Mouse (Mus musculus) intestine, postnatal 0 days (tissue): ENCODE results near the gene Mpped1. TPM values are rescaled to one million over a fixed set of nuclear protein-coding genes. Genes with fewer than 3 reads are reported as not detected.

ENCODE experiments used
- ATAC-seq: fragments of 200-750 bp; cut with Nextera tagmentation; 2 replicates; pipeline ENCODE4 v1.8.0; 2017; ENCODE audit warnings: mild to moderate bottlenecking, moderate TSS enrichment, moderate library complexity
- H3K27ac ChIP-seq: fragments of 300-500 bp; sonication (generic); 2 replicates; pipeline ENCODE4 v1.5.1; 2014; ENCODE audit warnings: mild to moderate bottlenecking, low read depth, low read length, moderate library complexity
- H3K27me3 ChIP-seq: fragments of 300-500 bp; sonication (generic); replicated peaks from 2 replicates; pipeline ENCODE4 v1.6.1; 2014; ENCODE audit warnings: low read length, mixed read lengths; ENCODE audit not compliant: control insufficient read depth, insufficient read depth
- H3K36me3 ChIP-seq: fragments of 300-500 bp; sonication (generic); 2 replicates; pipeline ENCODE4 v1.6.1; 2014; ENCODE audit warnings: mild to moderate bottlenecking, moderate library complexity; ENCODE audit not compliant: control insufficient read depth, insufficient read depth
- H3K4me1 ChIP-seq: fragments of 300-500 bp; sonication (generic); replicated peaks from 2 replicates; pipeline ENCODE4 v1.6.1; 2014; ENCODE audit warnings: antibody characterized with exemption, low read length, mixed read lengths; ENCODE audit not compliant: control insufficient read depth, insufficient read depth
- H3K4me2 ChIP-seq: fragments of 300-500 bp; sonication (generic); replicated peaks from 2 replicates; pipeline ENCODE4 v1.6.1; 2014; ENCODE audit warnings: low read depth, mild to moderate bottlenecking, moderate library complexity
- H3K4me3 ChIP-seq: fragments of 300-500 bp; sonication (generic); 2 replicates; pipeline ENCODE4 v1.5.1; 2014; ENCODE audit warnings: low read depth, low read length
- H3K9ac ChIP-seq: fragments of 300-500 bp; sonication (generic); 2 replicates; pipeline ENCODE4 v1.6.1; 2014; ENCODE audit warnings: mild to moderate bottlenecking, low read depth, low read length
- H3K9me3 ChIP-seq: fragments of 300-500 bp; sonication (generic); 2 replicates; pipeline ENCODE4 v1.6.1; 2016; ENCODE audit warnings: mixed run types; ENCODE audit not compliant: control insufficient read depth
- CTCF ChIP-seq: sonication (generic); IDR thresholded peaks from 2 replicates; pipeline ENCODE4 v1.5.1; 2016; ENCODE audit warnings: low read depth, mild to moderate bottlenecking, control low read depth, antibody characterized with exemption, moderate library complexity
- WGBS: fragments of 180-500 bp; shearing (Covaris S2); extraction: QIAGEN DNeasy Blood & Tissue Kit; methylation state at CpG from one replicate; pipeline ENCODE4 v1.1.7; 2014; 5-methylcytosine and 5-hydroxymethylcytosine counted together
- polyA plus RNA-seq: library from polyadenylated mRNA; unstranded; fragments of >200 nt; fragmentation: Nextera tagmentation; extraction: Ambion mirVana; gene quantifications from 2 replicates; pipeline ENCODE4 v1.2.1, GENCODE M21; 2015

Mpped1 gene
- polyA plus RNA-seq = 0.07 and 0.16 TPM in 2 replicates

DNA sequence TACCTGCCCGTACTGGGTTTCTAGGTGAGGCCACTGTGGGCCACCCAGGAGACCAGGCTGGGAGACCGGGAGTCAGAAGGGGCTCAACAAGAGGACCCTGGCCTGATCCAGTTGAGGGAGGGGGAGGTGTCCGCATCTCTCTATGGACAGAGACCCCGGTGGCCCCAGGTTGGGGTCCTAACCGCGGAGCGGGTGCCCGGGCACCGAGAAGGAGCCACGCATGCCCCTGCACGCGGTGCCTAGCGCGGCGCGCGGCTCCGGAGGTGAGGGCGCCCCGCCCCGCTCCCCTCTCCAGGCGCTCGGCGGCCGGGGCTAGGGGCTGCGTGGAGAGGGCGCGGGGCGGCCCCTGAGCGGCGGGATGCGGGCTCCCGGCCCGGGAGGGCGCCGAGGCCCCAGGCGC is at the start of gene Mpped1:
Gene Mpped1 (plus strand): TSS at position 81 of the 400 bp plus-strand sequence.
- no peak for ATAC-seq
- no peak within 1 kb of the TSS for H3K27ac ChIP-seq
- no peaks in the 10 kb centered on the region for H3K9me3 ChIP-seq
- H3K9ac ChIP-seq = no peak within 1 kb of the TSS
- H3K36me3 ChIP-seq = no peaks in the 10 kb centered on the region
- no peaks in the 10 kb centered on the region for H3K4me1 ChIP-seq
- 3% methylated on average over 32 of the region's 37 CpGs for WGBS
- peaks cover 32% of the 10 kb centered on the region for H3K27me3 ChIP-seq
- H3K4me3 ChIP-seq = peak within 1 kb of the TSS; percentile 29
- no peak for TF ChIP-seq CTCF
- H3K4me2 ChIP-seq = peak within 1 kb of the TSS; percentile 62

DNA sequence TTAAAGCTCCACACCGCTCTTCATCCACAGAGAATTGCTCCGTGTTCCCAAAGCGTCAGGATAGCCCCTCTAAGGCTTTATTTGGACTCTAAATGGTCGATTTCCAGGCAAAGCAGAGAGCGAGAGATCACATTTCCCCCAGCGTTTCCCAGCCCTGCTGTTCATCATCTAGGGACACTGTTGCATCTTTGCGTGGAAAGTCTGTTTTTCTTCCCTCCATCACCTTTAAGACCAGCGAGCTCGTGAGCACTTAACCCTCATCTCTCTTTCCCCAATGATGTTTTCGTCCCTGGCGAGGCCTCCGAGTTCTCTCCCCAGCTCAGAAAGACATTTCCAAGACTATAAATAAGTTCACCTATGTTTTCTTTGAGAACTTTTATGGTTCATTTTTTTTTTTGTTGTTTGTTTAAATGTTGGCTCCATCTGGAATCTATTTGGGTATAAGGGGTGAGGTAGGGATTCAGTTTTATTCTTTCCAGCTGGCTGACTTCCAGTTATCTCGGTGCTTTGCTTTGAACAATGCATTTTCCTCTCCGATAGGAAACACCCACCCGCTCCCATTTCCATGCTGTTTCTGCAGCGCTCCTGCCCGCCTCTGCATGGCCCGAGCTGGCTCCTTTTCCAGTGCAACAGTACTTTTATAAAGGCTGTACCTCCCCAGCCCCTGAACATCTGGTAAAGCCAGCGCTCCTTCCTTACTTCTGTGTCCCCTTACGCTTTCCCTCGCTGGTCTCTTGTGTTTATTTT is 38.4 kb upstream of the Mpped1 start:
- Histone ChIP-seq H3K4me3 (no peak overlapping the region), H3K9ac (no peak overlapping the region), H3K4me1 (no peaks in the 10 kb centered on the region), H3K36me3 (no peaks in the 10 kb centered on the region), H3K4me2 (no peak overlapping the region), H3K27ac (no peak overlapping the region), H3K27me3 (no peaks in the 10 kb centered on the region), H3K9me3 (no peaks in the 10 kb centered on the region)
- TF ChIP-seq CTCF = no peak
- ATAC-seq = no peak
- WGBS = 36% methylated on average over 21 of the region's 21 CpGs

DNA sequence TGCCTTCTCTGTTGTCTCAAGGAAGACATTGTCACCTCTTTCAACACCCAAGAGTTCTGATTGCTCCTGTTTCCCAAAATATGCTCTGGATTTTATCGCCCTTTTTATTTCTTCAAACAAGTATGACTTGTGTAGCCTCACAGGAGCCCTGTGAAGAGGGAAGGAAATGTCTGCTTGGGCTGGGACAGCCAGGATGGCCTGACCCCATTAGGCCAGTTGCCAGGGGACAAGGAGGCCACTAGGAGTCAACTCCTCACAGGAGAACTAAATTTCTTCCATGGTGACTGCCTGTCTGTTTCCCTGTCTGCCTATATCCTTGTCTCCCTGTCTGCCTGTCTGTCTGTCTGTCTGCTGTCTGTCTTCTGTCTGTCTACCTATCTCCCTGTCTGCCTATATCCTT is 37.2 kb upstream of the Mpped1 start:
- TF ChIP-seq CTCF = no peak
- no peak overlapping the region for H3K9ac ChIP-seq
- H3K27me3 ChIP-seq = no peaks in the 10 kb centered on the region
- no peak overlapping the region for H3K4me2 ChIP-seq
- no peaks in the 10 kb centered on the region for H3K9me3 ChIP-seq
- H3K36me3 ChIP-seq = no peaks in the 10 kb centered on the region
- ATAC-seq = no peak
- WGBS = 91% methylated on average over 1 of the region's 1 CpGs
- H3K4me1 ChIP-seq = no peaks in the 10 kb centered on the region
- H3K27ac ChIP-seq = no peak overlapping the region; the same call in 1 of the 2 replicates
- H3K4me3 ChIP-seq = no peak overlapping the region

DNA sequence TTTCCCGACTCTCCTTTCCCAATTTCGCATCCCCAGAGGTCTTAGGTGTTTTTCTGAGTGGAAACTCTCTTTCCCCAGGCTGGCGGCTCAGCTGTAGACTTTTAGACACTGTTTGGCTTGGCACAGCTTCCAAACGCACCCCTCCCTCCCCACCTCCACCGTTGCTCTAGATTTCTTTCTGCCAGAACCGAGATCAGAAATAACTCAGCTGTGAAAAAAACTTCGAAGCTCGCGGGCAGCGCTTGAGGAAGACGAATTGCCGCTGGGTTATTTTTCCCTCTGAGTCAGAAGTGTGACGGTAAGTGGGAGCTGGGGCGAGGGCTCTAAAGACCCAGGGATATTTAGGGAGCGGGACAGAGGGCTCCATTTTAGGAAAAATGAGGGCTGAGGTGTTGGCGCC is 33.0 kb upstream of the Mpped1 start:
- no peak for ATAC-seq
- no peak overlapping the region for H3K4me2 ChIP-seq
- no peak overlapping the region for H3K27ac ChIP-seq
- 60% methylated on average over 16 of the region's 16 CpGs for WGBS
- no peak overlapping the region for H3K9ac ChIP-seq
- no peaks in the 10 kb centered on the region for H3K9me3 ChIP-seq
- H3K36me3 ChIP-seq = no peaks in the 10 kb centered on the region
- TF ChIP-seq CTCF = no peak
- no peak overlapping the region for H3K4me3 ChIP-seq
- no peaks in the 10 kb centered on the region for H3K4me1 ChIP-seq
- no peaks in the 10 kb centered on the region for H3K27me3 ChIP-seq

DNA sequence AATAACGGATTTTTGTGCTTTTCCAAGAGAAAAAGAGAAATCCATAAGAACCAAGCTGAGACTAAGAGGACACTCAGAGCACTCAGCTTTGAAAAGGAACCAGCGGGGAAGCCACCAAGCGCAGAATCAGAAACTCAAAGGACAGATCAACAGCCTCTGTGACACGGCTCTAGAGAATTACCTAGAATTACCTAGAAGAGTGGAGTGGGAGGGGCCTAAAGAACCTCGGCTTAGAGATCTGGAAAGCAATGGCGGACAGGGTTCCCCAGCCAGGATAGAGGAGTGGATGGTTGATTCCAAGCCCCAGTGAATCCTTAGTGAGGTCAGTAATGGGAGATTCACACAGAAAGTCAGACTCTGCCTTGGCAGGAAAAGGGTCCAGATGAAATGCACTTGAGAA is 30.3 kb upstream of the Mpped1 start:
- Histone ChIP-seq H3K4me3 (no peak overlapping the region), H3K9me3 (no peaks in the 10 kb centered on the region), H3K9ac (no peak overlapping the region), H3K36me3 (no peaks in the 10 kb centered on the region), H3K4me1 (no peaks in the 10 kb centered on the region), H3K27me3 (no peaks in the 10 kb centered on the region), H3K4me2 (no peak overlapping the region), H3K27ac (no peak overlapping the region)
- WGBS = 81% methylated on average over 6 of the region's 6 CpGs
- no peak for ATAC-seq
- TF ChIP-seq CTCF = no peak

DNA sequence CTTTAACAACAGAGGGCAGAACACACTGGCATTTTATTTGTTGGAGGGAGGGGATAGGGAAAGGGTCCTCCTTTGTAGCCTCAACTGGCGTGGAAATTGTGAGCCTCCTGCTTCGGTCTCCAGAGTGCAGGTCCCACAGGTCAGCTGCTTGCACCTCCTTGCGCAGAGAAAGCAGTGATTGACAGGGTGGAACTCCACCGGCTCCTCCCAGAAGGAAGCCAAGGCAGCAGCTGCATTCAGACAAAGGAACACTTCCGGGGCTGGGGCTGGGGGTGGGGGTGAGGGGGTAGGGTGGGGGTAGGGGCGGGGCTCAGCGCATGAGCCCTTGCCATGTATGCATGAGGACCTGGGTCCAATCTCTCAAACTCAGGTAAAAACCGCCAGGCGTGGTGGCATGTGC is 29.8 kb upstream of the Mpped1 start:
- WGBS = 68% methylated on average over 9 of the region's 9 CpGs
- no peak for ATAC-seq
- Histone ChIP-seq H3K9me3 (no peaks in the 10 kb centered on the region), H3K36me3 (no peaks in the 10 kb centered on the region), H3K27me3 (no peaks in the 10 kb centered on the region), H3K27ac (no peak overlapping the region), H3K4me3 (no peak overlapping the region), H3K4me2 (no peak overlapping the region), H3K9ac (no peak overlapping the region), H3K4me1 (no peaks in the 10 kb centered on the region)
- TF ChIP-seq CTCF = no peak
